Mouse (Mus musculus) myocyte (in vitro differentiated cells): Measurements from ENCODE around the gene Fyn. TPM values are rescaled to one million over a fixed set of nuclear protein-coding genes. Genes with fewer than 3 reads are reported as not detected.
A peak's percentile ranks its signal among the peaks of the same experiment; 100 is the strongest.

Experiments
- H3K27me3 ChIP-seq: one replicate; pipeline ENCODE4 v1.6.1; 2011; ENCODE audit not compliant: control insufficient read depth, insufficient read depth, insufficient read length
- H3K36me3 ChIP-seq: one replicate; pipeline ENCODE4 v1.6.1; 2011; ENCODE audit not compliant: control insufficient read depth, insufficient read depth
- H3K4me2 ChIP-seq: one replicate; pipeline ENCODE4 v1.6.1; 2011; ENCODE audit warnings: low read depth, control low read depth
- H3K4me3 ChIP-seq: one replicate; pipeline ENCODE4 v1.5.1; 2011; ENCODE audit warnings: mild to moderate bottlenecking, control low read depth, moderate library complexity
- H3K79me2 ChIP-seq: one replicate; pipeline ENCODE4 v1.6.1; 2011; ENCODE audit not compliant: control insufficient read depth, insufficient read depth
- H3ac ChIP-seq: one replicate; pipeline ENCODE4 v1.6.1; 2011; ENCODE audit not compliant: control insufficient read depth, insufficient read length
- CEBPB ChIP-seq: IDR thresholded peaks from 2 replicates; pipeline ENCODE4 v1.6.1; 2011; ENCODE audit warnings: mild to moderate bottlenecking, moderate library complexity; ENCODE audit not compliant: poor library complexity, insufficient read depth, severe bottlenecking
- E2F4 ChIP-seq: IDR thresholded peaks from one replicate; pipeline ENCODE4 v1.6.1; 2011; ENCODE audit warnings: mild to moderate bottlenecking, control low read depth, moderate library complexity; ENCODE audit not compliant: insufficient read depth
- MAX ChIP-seq: IDR thresholded peaks from one replicate; pipeline ENCODE4 v1.6.1; 2011; ENCODE audit warnings: low read depth, mild to moderate bottlenecking, control low read depth
- MYOD1 ChIP-seq, 3 experiments: IDR thresholded peaks; one replicate each; pipeline ENCODE4 v1.6.1; 2011; ENCODE audit warnings: control low read depth in 2 of 3, low read depth in 2 of 3, mild to moderate bottlenecking in 2 of 3, moderate library complexity in 1 of 3; ENCODE audit not compliant: insufficient read length in 2 of 3, control insufficient read depth in 1 of 3
- MYOG ChIP-seq, 3 experiments: IDR thresholded peaks; one replicate each; pipeline ENCODE4 v1.6.1; 2011; ENCODE audit warnings: control low read depth in 2 of 3, low read depth in 2 of 3, mild to moderate bottlenecking in 2 of 3; ENCODE audit not compliant: insufficient read length in 2 of 3, control insufficient read depth in 1 of 3, insufficient read depth in 1 of 3
- POLR2A ChIP-seq: IDR thresholded peaks from one replicate; pipeline ENCODE4 v1.6.1; 2011; ENCODE audit warnings: low read depth, mild to moderate bottlenecking, control low read depth, moderate library complexity; ENCODE audit not compliant: insufficient read length
- POLR2AphosphoS2 ChIP-seq: IDR thresholded peaks from one replicate; pipeline ENCODE4 v1.6.1; 2011; ENCODE audit warnings: low read depth, control low read depth; ENCODE audit not compliant: insufficient read length
- REST ChIP-seq: IDR thresholded peaks from one replicate; pipeline ENCODE4 v1.6.1; 2011; ENCODE audit warnings: mild to moderate bottlenecking, control low read depth, moderate library complexity; ENCODE audit not compliant: insufficient read depth, insufficient read length
- SRF ChIP-seq: IDR thresholded peaks from one replicate; pipeline ENCODE4 v1.6.1; 2011; ENCODE audit warnings: low read depth; ENCODE audit not compliant: control insufficient read depth, insufficient read length
- TCF12 ChIP-seq: IDR thresholded peaks from one replicate; pipeline ENCODE4 v1.6.1; 2011; ENCODE audit warnings: mild to moderate bottlenecking, control low read depth; ENCODE audit not compliant: poor library complexity, insufficient read depth, severe bottlenecking
- TCF3 ChIP-seq: IDR thresholded peaks from one replicate; pipeline ENCODE4 v1.6.1; 2011; ENCODE audit warnings: low read depth, control low read depth; ENCODE audit not compliant: insufficient read length
- USF1 ChIP-seq: IDR thresholded peaks from one replicate; pipeline ENCODE4 v1.6.1; 2011; ENCODE audit warnings: low read depth, mild to moderate bottlenecking, control low read depth, moderate library complexity
- polyA plus RNA-seq: library from polyadenylated mRNA; unstranded; fragments of >200 nt; fragmentation: generic; extraction: Trizol; gene quantifications from one replicate; pipeline ENCODE4 v1.2.1, GENCODE M21; 2012; ENCODE audit warnings: missing spikeins

Gene Fyn
- polyA plus RNA-seq, 1 experiment = 148 TPM

- no peaks in the 10 kb centered on the region for H3K79me2 ChIP-seq
- no peaks in the 10 kb centered on the region for H3K36me3 ChIP-seq
- H3K4me3 ChIP-seq = no peak overlapping the region
- H3ac ChIP-seq = no peak overlapping the region
- no peak overlapping the region for H3K4me2 ChIP-seq
- TF ChIP-seq POLR2AphosphoS2 (no peak), CEBPB (0 out of 2 replicates have a peak, but pooled peaks have one; percentile 46), TCF3 (no peak), USF1 (no peak), POLR2A (no peak), E2F4 (no peak), REST (no peak), TCF12 (no peak), MYOD1 (IDR thresholded peaks at IDR 0.05; ENCODE audit: control insufficient read depth in 1 of 3, insufficient read length in 2 of 3, low read depth in 2 of 3) (peak; percentile 21 to 63 (median 48)), MYOG (IDR thresholded peaks at IDR 0.05; ENCODE audit: control insufficient read depth in 1 of 3, insufficient read depth in 1 of 3, insufficient read length in 2 of 3, low read depth in 2 of 3) (peak in 2 of 3 experiments; percentile 46 to 57), SRF (no peak), MAX (no peak)
- H3K27me3 ChIP-seq = no peaks in the 10 kb centered on the region
Measured at GRCm38 (mm10) chr10:39343551-39343950, 25.1 kb upstream of the Fyn start.

GRCm38 (mm10) chr10:39345921-39346320 is 22.7 kb upstream of the Fyn start:
- Histone ChIP-seq H3ac (no peak overlapping the region), H3K4me2 (no peak overlapping the region), H3K79me2 (no peaks in the 10 kb centered on the region), H3K4me3 (no peak overlapping the region), H3K36me3 (no peaks in the 10 kb centered on the region), H3K27me3 (no peaks in the 10 kb centered on the region)
- TF ChIP-seq USF1 (no peak), CEBPB (peak; percentile 34; the same call in 1 of the 2 replicates)

DNA sequence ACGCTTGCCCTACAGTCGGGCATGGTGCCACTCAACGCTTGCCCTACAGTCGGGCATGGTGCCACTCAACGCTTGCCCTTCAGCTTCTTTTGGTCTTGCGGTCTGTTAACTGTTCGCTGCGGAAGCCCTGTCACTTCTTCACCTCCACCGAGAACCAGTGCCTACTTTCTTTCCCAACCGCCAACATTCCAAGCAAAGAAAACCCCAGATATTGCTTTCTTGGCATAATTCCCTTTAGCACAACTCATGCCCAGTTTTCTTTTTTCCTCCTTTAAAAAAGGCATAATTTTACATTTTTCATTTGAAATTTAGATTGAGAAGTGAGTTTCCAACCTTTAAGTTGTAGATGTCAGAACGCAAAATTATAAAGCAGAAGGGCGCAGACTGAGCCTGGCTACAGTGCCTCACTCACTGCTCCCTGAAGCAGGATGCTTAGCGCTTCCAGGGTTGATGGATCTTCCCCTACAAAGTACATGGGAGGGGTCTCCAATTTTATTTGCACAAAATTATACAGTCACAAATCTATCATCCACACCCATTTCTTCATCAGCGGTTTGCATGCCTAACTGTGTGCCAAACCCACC is 18.8 kb upstream of the Fyn start:
- Histone ChIP-seq H3K27me3 (no peaks in the 10 kb centered on the region), H3K4me2 (no peak overlapping the region), H3ac (no peak overlapping the region), H3K36me3 (no peaks in the 10 kb centered on the region), H3K79me2 (no peaks in the 10 kb centered on the region), H3K4me3 (no peak overlapping the region)
- TF ChIP-seq E2F4 (no peak), REST (no peak), MYOG (IDR thresholded peaks at IDR 0.05; ENCODE audit: control insufficient read depth in 1 of 3, insufficient read depth in 1 of 3, insufficient read length in 2 of 3, low read depth in 2 of 3) (no peak), POLR2AphosphoS2 (no peak), USF1 (no peak), CEBPB (no peak), SRF (no peak), TCF3 (no peak), MAX (no peak), MYOD1 (IDR thresholded peaks at IDR 0.05; ENCODE audit: control insufficient read depth in 1 of 3, insufficient read length in 2 of 3, low read depth in 2 of 3) (no peak)

DNA sequence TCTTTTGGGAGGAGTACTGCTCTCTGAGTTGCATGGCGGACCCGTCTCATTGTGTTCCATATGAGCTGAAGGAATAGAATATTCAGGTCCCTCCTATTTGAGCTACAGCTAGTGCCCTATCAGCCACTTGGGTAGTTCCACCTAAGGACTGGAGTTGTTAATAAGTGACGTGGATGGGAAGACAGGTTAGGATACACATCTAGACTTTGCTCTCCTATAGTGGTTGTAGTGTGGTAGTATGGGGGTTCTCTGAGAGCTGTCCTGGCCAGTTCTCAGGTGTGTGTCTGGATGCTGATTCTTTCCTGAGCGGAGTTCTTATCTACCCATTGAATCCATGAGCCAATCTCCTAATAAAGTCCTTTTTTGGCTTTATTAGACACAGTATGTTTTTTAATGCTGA is 4.5 kb upstream of the Fyn start:
- TF ChIP-seq MYOG (IDR thresholded peaks at IDR 0.05; ENCODE audit: control insufficient read depth in 1 of 3, insufficient read depth in 1 of 3, insufficient read length in 2 of 3, low read depth in 2 of 3) = no peak
- TF ChIP-seq MAX = no peak
- TF ChIP-seq POLR2AphosphoS2 = no peak
- no peak for TF ChIP-seq E2F4
- no peak for TF ChIP-seq POLR2A
- TF ChIP-seq CEBPB = no peak
- no peaks in the 10 kb centered on the region for H3K79me2 ChIP-seq

GRCm38 (mm10) chr10:39369502-39369931 is 862 bp downstream of the Fyn start:
- peaks cover 40% of the 10 kb centered on the region for H3K79me2 ChIP-seq
- peak overlapping the region; percentile 100 for H3K4me2 ChIP-seq
- TF ChIP-seq TCF12 (no peak), MYOG (IDR thresholded peaks at IDR 0.05; ENCODE audit: control insufficient read depth in 1 of 3, insufficient read depth in 1 of 3, insufficient read length in 2 of 3, low read depth in 2 of 3) (peak in 2 of 3 experiments; percentile 39 to 42), E2F4 (peak; percentile 21), USF1 (no peak), POLR2A (peak; percentile 82), SRF (peak; percentile 24), MYOD1 (IDR thresholded peaks at IDR 0.05; ENCODE audit: control insufficient read depth in 1 of 3, insufficient read length in 2 of 3, low read depth in 2 of 3) (peak in 2 of 3 experiments; percentile 29 to 53), POLR2AphosphoS2 (peak; percentile 83)
- H3K36me3 ChIP-seq = peaks cover 8% of the 10 kb centered on the region
- H3K4me3 ChIP-seq = peak overlapping the region; percentile 73
- no peaks in the 10 kb centered on the region for H3K27me3 ChIP-seq
- peak overlapping the region; percentile 97 for H3ac ChIP-seq

More for the DNA sequence above, 4.5 kb upstream of the Fyn start:
- H3K36me3 ChIP-seq = no peaks in the 10 kb centered on the region
- H3K27me3 ChIP-seq = no peaks in the 10 kb centered on the region
- H3K4me3 ChIP-seq = no peak overlapping the region
- no peak overlapping the region for H3ac ChIP-seq
- no peak overlapping the region for H3K4me2 ChIP-seq
